Mouse (Mus musculus) v-Abl transformed pro-B cells (cell line): ENCODE data around the gene Dido1.

ENCODE experiments used
- in situ Hi-C, 2 experiments: fragments of 400-800 bp; cut with MboI; formaldehyde crosslinking; loops; one replicate each; pipeline ENCODE4 v1.15.1; 2025; ENCODE audit not compliant: unreplicated experiment in 2 of 2

Gene Dido1

GRCm38 (mm10) chr2:180725414-180725778, 15.6 kb upstream of the Dido1 start:
- in situ Hi-C loops = no loop called here

- in situ Hi-C loops = loop anchor here (25.0 kb wide), 2 partner anchors 638 to 763 kb away; partner anchors contain the start of genes Abhd16b (in 1 of the 2), Arfrp1 (in 1 of the 2), Tpd52l2 (in 1 of the 2) and Zgpat (in 1 of the 2)
Measured at GRCm38 (mm10) chr2:180724585-180725413, 15.0 kb upstream of the Dido1 start, which contains the start of gene Slc17a9. TSS of gene Slc17a9 (plus strand) at chr2:180725263.

- in situ Hi-C loops = loop anchor here (25.0 kb wide), 2 partner anchors 638 to 763 kb away; partner anchors contain the start of genes Abhd16b (in 1 of the 2), Arfrp1 (in 1 of the 2), Tpd52l2 (in 1 of the 2) and Zgpat (in 1 of the 2)
Measured at GRCm38 (mm10) chr2:180723865-180724264, 14.1 kb upstream of the Dido1 start.

GRCm38 (mm10) chr2:180722748-180723147, 12.9 kb upstream of the Dido1 start:
- in situ Hi-C loops = loop anchor here (25.0 kb wide), 2 partner anchors 640 to 765 kb away; partner anchors contain the start of genes Abhd16b (in 1 of the 2), Arfrp1 (in 1 of the 2), Tpd52l2 (in 1 of the 2) and Zgpat (in 1 of the 2)

GRCm38 (mm10) chr2:180712037-180712689, 2.4 kb upstream of the Dido1 start:
- in situ Hi-C loops = loop anchor here (5.0 to 25.0 kb wide), 3 partner anchors 270 to 775 kb away; partner anchors contain the start of genes Abhd16b (in 1 of the 2), Arfrp1 (in 1 of the 2), Tpd52l2 (in 1 of the 2) and Zgpat (in 1 of the 2)

GRCm38 (mm10) chr2:180711527-180711926, 1.7 kb upstream of the Dido1 start:
- in situ Hi-C loops = loop anchor here (5.0 to 25.0 kb wide), 3 partner anchors 269 to 776 kb away; partner anchors contain the start of genes Abhd16b (in 1 of the 2), Arfrp1 (in 1 of the 2), Tpd52l2 (in 1 of the 2) and Zgpat (in 1 of the 2)

- in situ Hi-C loops = loop anchor here (5.0 to 25.0 kb wide), 3 partner anchors 268 to 777 kb away; partner anchors contain the start of genes Abhd16b (in 1 of the 2), Arfrp1 (in 1 of the 2), Tpd52l2 (in 1 of the 2) and Zgpat (in 1 of the 2)
Measured at GRCm38 (mm10) chr2:180710276-180711155, 717 bp upstream of the Dido1 start.

- in situ Hi-C loops = loop anchor here (25.0 kb wide), 2 partner anchors 653 to 778 kb away; partner anchors contain the start of genes Abhd16b (in 1 of the 2), Arfrp1 (in 1 of the 2), Tpd52l2 (in 1 of the 2) and Zgpat (in 1 of the 2)
Measured at GRCm38 (mm10) chr2:180709023-180709922, 526 bp downstream of the Dido1 start.

GRCm38 (mm10) chr2:180705975-180706374, 3.8 kb downstream of the Dido1 start:
- in situ Hi-C loops = loop anchor here (25.0 kb wide), 2 partner anchors 656 to 781 kb away; partner anchors contain the start of genes Abhd16b (in 1 of the 2), Arfrp1 (in 1 of the 2), Tpd52l2 (in 1 of the 2) and Zgpat (in 1 of the 2)

- in situ Hi-C loops = loop anchor here (25.0 kb wide), 2 partner anchors 657 to 782 kb away; partner anchors contain the start of genes Abhd16b (in 1 of the 2), Arfrp1 (in 1 of the 2), Tpd52l2 (in 1 of the 2) and Zgpat (in 1 of the 2)
Measured at GRCm38 (mm10) chr2:180705066-180705465, 4.7 kb downstream of the Dido1 start.

- in situ Hi-C loops = loop anchor here (25.0 kb wide), 2 partner anchors 658 to 783 kb away; partner anchors contain the start of genes Abhd16b (in 1 of the 2), Arfrp1 (in 1 of the 2), Tpd52l2 (in 1 of the 2) and Zgpat (in 1 of the 2)
Measured at GRCm38 (mm10) chr2:180704591-180704990, 5.2 kb downstream of the Dido1 start.

- in situ Hi-C loops = loop anchor here (25.0 kb wide), 2 partner anchors 658 to 783 kb away; partner anchors contain the start of genes Abhd16b (in 1 of the 2), Arfrp1 (in 1 of the 2), Tpd52l2 (in 1 of the 2) and Zgpat (in 1 of the 2)
Measured at GRCm38 (mm10) chr2:180703645-180704359, 6.0 kb downstream of the Dido1 start.

GRCm38 (mm10) chr2:180703175-180703574, 6.6 kb downstream of the Dido1 start:
- in situ Hi-C loops = loop anchor here (25.0 kb wide), 2 partner anchors 659 to 784 kb away; partner anchors contain the start of genes Abhd16b (in 1 of the 2), Arfrp1 (in 1 of the 2), Tpd52l2 (in 1 of the 2) and Zgpat (in 1 of the 2)

GRCm38 (mm10) chr2:180702701-180703149, 7.1 kb downstream of the Dido1 start:
- in situ Hi-C loops = loop anchor here (25.0 kb wide), 2 partner anchors 660 to 785 kb away; partner anchors contain the start of genes Abhd16b (in 1 of the 2), Arfrp1 (in 1 of the 2), Tpd52l2 (in 1 of the 2) and Zgpat (in 1 of the 2)

- in situ Hi-C loops = loop anchor here (25.0 kb wide), 2 partner anchors 660 to 785 kb away; partner anchors contain the start of genes Abhd16b (in 1 of the 2), Arfrp1 (in 1 of the 2), Tpd52l2 (in 1 of the 2) and Zgpat (in 1 of the 2)
Measured at GRCm38 (mm10) chr2:180701767-180702621, 7.8 kb downstream of the Dido1 start.
